In genomic region chr15:61536332-61536716, GRCm38 (mm10) we compare ENCODE assay signal across 14 mouse cellular contexts.
"Had no signal": no experiment of that assay in that cellular context is flagged by ENCODE, and none has a peak within 500 bp of the region (broad histone marks: within the 10 kb centered on the region; RNA-seq: fewer than 3 reads in every experiment).

No protein-coding gene starts in this region.

- H3K27ac ChIP-seq: kidney, postnatal 0 days; limb, embryonic 13.5 days; liver, embryonic 15.5 days; midbrain, embryonic 13.5 days had no signal

- ATAC-seq: lung, postnatal 0 days; midbrain, embryonic 13.5 days had no signal

- H3K9me3 ChIP-seq: limb, embryonic 13.5 days; liver, embryonic 15.5 days; midbrain, embryonic 13.5 days had no signal

- H3K9ac ChIP-seq: limb, embryonic 13.5 days; liver, embryonic 15.5 days; midbrain, embryonic 13.5 days had no signal

- H3K4me3 ChIP-seq: limb, embryonic 13.5 days; liver, embryonic 15.5 days; midbrain, embryonic 13.5 days had no signal

- H3K27me3 ChIP-seq: limb, embryonic 13.5 days; liver, embryonic 15.5 days; midbrain, embryonic 13.5 days had no signal

- DNase-seq: kidney, adult 11 months; kidney, adult 9 months; kidney, postnatal 36 days; left cerebral cortex, postnatal 4 days; lung, adult 2 months; lung, postnatal 36 days; spleen, adult 18-20 months; thymus, adult 2 months; thymus, postnatal 36 days had no signal

- H3K36me3 ChIP-seq: limb, embryonic 13.5 days; liver, embryonic 15.5 days; midbrain, embryonic 13.5 days had no signal

- H3K4me1 ChIP-seq: limb, embryonic 13.5 days; liver, embryonic 15.5 days had no signal

- H3K4me2 ChIP-seq: limb, embryonic 13.5 days; liver, embryonic 15.5 days; midbrain, embryonic 13.5 days had no signal
